Mouse (Mus musculus): ENCODE measurements around the gene Glra1. TPM values are rescaled to one million over a fixed set of nuclear protein-coding genes. Genes with fewer than 3 reads are reported as not detected.

Glra1 gene
- polyA plus RNA-seq, 1 experiment from 2014 or later = 5.5 TPM

GRCm38 (mm10) chr11:55574397-55574796 is 33.6 kb downstream of the Glra1 start:
- no peak for ATAC-seq (ENCODE audit: low FRiP score, low read depth)
- Histone ChIP-seq H3K4me3 (no peak overlapping the region), H3K27ac (no peak overlapping the region), H3K36me3 (peaks cover 45% of the 10 kb centered on the region), H3K4me1 (peaks cover 11% of the 10 kb centered on the region), H3K9me3 (no peaks in the 10 kb centered on the region), H3K9ac (no peak overlapping the region), H3K4me2 (replicated peaks) (no peak overlapping the region), H3K27me3 (replicated peaks) (no peaks in the 10 kb centered on the region)
- 94% methylated on average over 2 of the region's 2 CpGs for WGBS

- 26% methylated on average over 2 of the region's 2 CpGs for WGBS
- no peak for ATAC-seq (ENCODE audit: low FRiP score, low read depth)
- H3K36me3 ChIP-seq = peaks cover 41% of the 10 kb centered on the region
These were observed 36.9 kb downstream of the Glra1 start for GRCm38 (mm10) chr11:55571144-55571543.

GRCm38 (mm10) chr11:55566309-55567099 is 41.5 kb downstream of the Glra1 start:
- Histone ChIP-seq H3K36me3 (peaks cover 36% of the 10 kb centered on the region), H3K27me3 (replicated peaks) (no peaks in the 10 kb centered on the region), H3K4me3 (no peak overlapping the region), H3K9me3 (no peaks in the 10 kb centered on the region), H3K27ac (no peak overlapping the region), H3K4me1 (peaks cover 34% of the 10 kb centered on the region), H3K9ac (no peak overlapping the region), H3K4me2 (replicated peaks) (no peak overlapping the region)
- ATAC-seq (ENCODE audit: low FRiP score, low read depth) = peak; percentile 59
- WGBS = 31% methylated on average over 9 of the region's 9 CpGs

More at GRCm38 (mm10) chr11:55571144-55571543, 36.9 kb downstream of the Glra1 start:
- Histone ChIP-seq H3K9me3 (no peaks in the 10 kb centered on the region), H3K4me3 (no peak overlapping the region), H3K27ac (no peak overlapping the region), H3K9ac (no peak overlapping the region), H3K4me1 (peaks cover 31% of the 10 kb centered on the region), H3K27me3 (replicated peaks) (no peaks in the 10 kb centered on the region), H3K4me2 (replicated peaks) (no peak overlapping the region)

- no peak for ATAC-seq (ENCODE audit: low FRiP score, low read depth)
- no peak overlapping the region for H3K4me2 ChIP-seq (replicated peaks)
- no peaks in the 10 kb centered on the region for H3K4me1 ChIP-seq
- H3K9ac ChIP-seq = no peak overlapping the region
- H3K36me3 ChIP-seq = peaks cover 25% of the 10 kb centered on the region
- no peaks in the 10 kb centered on the region for H3K9me3 ChIP-seq
- no peaks in the 10 kb centered on the region for H3K27me3 ChIP-seq (replicated peaks)
- 90% methylated on average over 1 of the region's 1 CpGs for WGBS
- H3K27ac ChIP-seq = no peak overlapping the region
- H3K4me3 ChIP-seq = no peak overlapping the region
These were observed 62.3 kb downstream of the Glra1 start for GRCm38 (mm10) chr11:55545690-55546089.

- Histone ChIP-seq H3K36me3 (peaks cover 12% of the 10 kb centered on the region), H3K4me3 (no peak overlapping the region), H3K9me3 (no peaks in the 10 kb centered on the region), H3K9ac (no peak overlapping the region), H3K4me1 (no peaks in the 10 kb centered on the region), H3K27ac (no peak overlapping the region), H3K27me3 (replicated peaks) (no peaks in the 10 kb centered on the region), H3K4me2 (replicated peaks) (no peak overlapping the region)
- no peak for ATAC-seq (ENCODE audit: low FRiP score, low read depth)
- WGBS = 69% methylated on average over 4 of the region's 4 CpGs
These were observed 65.3 kb downstream of the Glra1 start for GRCm38 (mm10) chr11:55542671-55543070.

- Histone ChIP-seq H3K9ac (no peak overlapping the region), H3K27me3 (replicated peaks) (no peaks in the 10 kb centered on the region), H3K36me3 (peaks cover 11% of the 10 kb centered on the region), H3K27ac (no peak overlapping the region), H3K4me1 (no peaks in the 10 kb centered on the region), H3K4me2 (replicated peaks) (no peak overlapping the region), H3K4me3 (no peak overlapping the region), H3K9me3 (no peaks in the 10 kb centered on the region)
- no peak for ATAC-seq (ENCODE audit: low FRiP score, low read depth)
- 74% methylated on average over 7 of the region's 7 CpGs for WGBS
These were observed 65.9 kb downstream of the Glra1 start for GRCm38 (mm10) chr11:55542128-55542527.

- no peak overlapping the region for H3K4me3 ChIP-seq
- no peak for ATAC-seq (ENCODE audit: low FRiP score, low read depth)
- 43% methylated on average over 2 of the region's 2 CpGs for WGBS
- H3K9ac ChIP-seq = no peak overlapping the region
- H3K4me2 ChIP-seq (replicated peaks) = no peak overlapping the region
- no peak overlapping the region for H3K27ac ChIP-seq
- no peaks in the 10 kb centered on the region for H3K9me3 ChIP-seq
- peaks cover 60% of the 10 kb centered on the region for H3K36me3 ChIP-seq
- no peaks in the 10 kb centered on the region for H3K27me3 ChIP-seq (replicated peaks)
- H3K4me1 ChIP-seq = peaks cover 22% of the 10 kb centered on the region
These were observed 73.2 kb downstream of the Glra1 start for GRCm38 (mm10) chr11:55534766-55535165.

- no peaks in the 10 kb centered on the region for H3K27me3 ChIP-seq (replicated peaks)
- H3K4me3 ChIP-seq = no peak overlapping the region
- 0 out of 2 replicates have a peak, but pooled peaks have one; percentile 53 for ATAC-seq (ENCODE audit: low FRiP score, low read depth)
- no peak overlapping the region for H3K4me2 ChIP-seq (replicated peaks)
- no peaks in the 10 kb centered on the region for H3K9me3 ChIP-seq
- no peak overlapping the region for H3K9ac ChIP-seq
- WGBS = 66% methylated on average over 5 of the region's 5 CpGs
- peaks cover 70% of the 10 kb centered on the region for H3K36me3 ChIP-seq
- H3K27ac ChIP-seq = no peak overlapping the region
- H3K4me1 ChIP-seq = peaks cover 22% of the 10 kb centered on the region
These were observed 74.6 kb downstream of the Glra1 start for GRCm38 (mm10) chr11:55533378-55533777.

- no peaks in the 10 kb centered on the region for H3K27me3 ChIP-seq (replicated peaks)
- no peak overlapping the region for H3K27ac ChIP-seq
- no peak overlapping the region for H3K9ac ChIP-seq
- no peak overlapping the region for H3K4me3 ChIP-seq
- 87% methylated on average over 7 of the region's 7 CpGs for WGBS
- peaks cover 22% of the 10 kb centered on the region for H3K4me1 ChIP-seq
- peaks cover 75% of the 10 kb centered on the region for H3K36me3 ChIP-seq
- no peak for ATAC-seq (ENCODE audit: low FRiP score, low read depth)
- H3K4me2 ChIP-seq (replicated peaks) = no peak overlapping the region
- no peaks in the 10 kb centered on the region for H3K9me3 ChIP-seq
These were observed 77.3 kb downstream of the Glra1 start for GRCm38 (mm10) chr11:55530741-55531140.

- Histone ChIP-seq H3K27ac (no peak overlapping the region), H3K36me3 (peaks cover 68% of the 10 kb centered on the region), H3K27me3 (replicated peaks) (no peaks in the 10 kb centered on the region), H3K4me2 (replicated peaks) (0 out of 2 replicates have a peak overlapping the region, but pooled peaks have one; percentile 4), H3K4me3 (no peak overlapping the region), H3K4me1 (0 out of 2 replicates have a peak, but pooled peaks cover 2% of the 10 kb centered on the region), H3K9ac (no peak overlapping the region), H3K9me3 (no peaks in the 10 kb centered on the region)
- 5% methylated on average over 9 of the region's 9 CpGs for WGBS
- peak; percentile 53 for ATAC-seq (ENCODE audit: low FRiP score, low read depth)
These were observed 89.0 kb downstream of the Glra1 start for GRCm38 (mm10) chr11:55518806-55519674.

- Histone ChIP-seq H3K4me1 (0 out of 2 replicates have a peak, but pooled peaks cover 2% of the 10 kb centered on the region), H3K9me3 (no peaks in the 10 kb centered on the region), H3K27me3 (replicated peaks) (no peaks in the 10 kb centered on the region), H3K36me3 (peaks cover 64% of the 10 kb centered on the region), H3K9ac (no peak overlapping the region), H3K27ac (no peak overlapping the region), H3K4me3 (no peak overlapping the region), H3K4me2 (replicated peaks) (no peak overlapping the region)
- 66% methylated on average over 5 of the region's 5 CpGs for WGBS
- ATAC-seq (ENCODE audit: low FRiP score, low read depth) = no peak
These were observed 90.3 kb downstream of the Glra1 start for GRCm38 (mm10) chr11:55517666-55518065.

GRCm38 (mm10) chr11:55511374-55511773 is 96.6 kb downstream of the Glra1 start:
- peak; percentile 53; the same call in 1 of the 2 replicates for ATAC-seq (ENCODE audit: low FRiP score, low read depth)
- no peak overlapping the region for H3K27ac ChIP-seq
- no peaks in the 10 kb centered on the region for H3K4me1 ChIP-seq
- peaks cover 42% of the 10 kb centered on the region for H3K36me3 ChIP-seq
- 57% methylated on average over 5 of the region's 5 CpGs for WGBS
- no peak overlapping the region for H3K4me2 ChIP-seq (replicated peaks)
- H3K9me3 ChIP-seq = no peaks in the 10 kb centered on the region
- no peak overlapping the region for H3K9ac ChIP-seq
- H3K4me3 ChIP-seq = no peak overlapping the region
- no peaks in the 10 kb centered on the region for H3K27me3 ChIP-seq (replicated peaks)

All from neural tube, embryonic 12.5 days (tissue).